Mouse (Mus musculus): ENCODE results near the gene Gorasp1. TPM values are rescaled to one million over a fixed set of nuclear protein-coding genes. Genes with fewer than 3 reads are reported as not detected.

Gorasp1 gene
- polyA plus RNA-seq, 1 experiment: 17.8 TPM

- H3K27me3 ChIP-seq (replicated peaks; ENCODE audit: control insufficient read depth, insufficient read depth, low read length): no peaks in the 10 kb centered on the region
- H3K27ac ChIP-seq (ENCODE audit: insufficient read depth, low read depth, low read length): peak overlapping the region; percentile 15; the same call in 1 of the 2 replicates
- TF ChIP-seq CTCF (conservative IDR thresholded peaks at IDR 0.05; ENCODE audit: insufficient read depth, insufficient read length, low read depth, low read length): no peak
- TF ChIP-seq POLR2A (IDR thresholded peaks at IDR 0.05; ENCODE audit: low read depth, low read length): no peak
- peak; percentile 78 for DNase-seq
- H3K4me3 ChIP-seq (ENCODE audit: insufficient read depth, low read depth, low read length): no peak overlapping the region
- peaks cover 21% of the 10 kb centered on the region for H3K4me1 ChIP-seq (ENCODE audit: control insufficient read depth, insufficient read depth, low read length)
- H3K36me3 ChIP-seq (ENCODE audit: control insufficient read depth, insufficient read depth, low read length): peaks cover 2% of the 10 kb centered on the region; the same call in 1 of the 2 replicates
- 51% methylated on average over 7 of the region's 7 CpGs for WGBS
Observed at GRCm38 (mm10) chr9:119970763-119971656, 33.6 kb upstream of the Gorasp1 start.

GRCm38 (mm10) chr9:119970221-119970620 is 32.9 kb upstream of the Gorasp1 start:
- WGBS: 24% methylated on average over 6 of the region's 6 CpGs
- Histone ChIP-seq H3K36me3 (ENCODE audit: control insufficient read depth, insufficient read depth, low read length) (peaks cover 2% of the 10 kb centered on the region; the same call in 1 of the 2 replicates), H3K27ac (ENCODE audit: insufficient read depth, low read depth, low read length) (peak overlapping the region; percentile 5; the same call in 1 of the 2 replicates), H3K4me3 (ENCODE audit: insufficient read depth, low read depth, low read length) (no peak overlapping the region), H3K27me3 (replicated peaks; ENCODE audit: control insufficient read depth, insufficient read depth, low read length) (no peaks in the 10 kb centered on the region), H3K4me1 (ENCODE audit: control insufficient read depth, insufficient read depth, low read length) (peaks cover 20% of the 10 kb centered on the region)
- peak; percentile 83 for DNase-seq
- TF ChIP-seq CTCF (conservative IDR thresholded peaks at IDR 0.05; ENCODE audit: insufficient read depth, insufficient read length, low read depth, low read length): peak; percentile 59
- no peak for TF ChIP-seq POLR2A (IDR thresholded peaks at IDR 0.05; ENCODE audit: low read depth, low read length)

- no peaks in the 10 kb centered on the region for H3K27me3 ChIP-seq (replicated peaks; ENCODE audit: control insufficient read depth, insufficient read depth, low read length)
- peaks cover 16% of the 10 kb centered on the region for H3K4me1 ChIP-seq (ENCODE audit: control insufficient read depth, insufficient read depth, low read length)
- no peak for DNase-seq
- TF ChIP-seq CTCF (conservative IDR thresholded peaks at IDR 0.05; ENCODE audit: insufficient read depth, insufficient read length, low read depth, low read length) (no peak), POLR2A (IDR thresholded peaks at IDR 0.05; ENCODE audit: low read depth, low read length) (no peak)
- H3K4me3 ChIP-seq (ENCODE audit: insufficient read depth, low read depth, low read length): no peak overlapping the region
- 74% methylated on average over 7 of the region's 7 CpGs for WGBS
- peak overlapping the region; percentile 5; the same call in 1 of the 2 replicates for H3K27ac ChIP-seq (ENCODE audit: insufficient read depth, low read depth, low read length)
- peaks cover 2% of the 10 kb centered on the region; the same call in 1 of the 2 replicates for H3K36me3 ChIP-seq (ENCODE audit: control insufficient read depth, insufficient read depth, low read length)
Observed at GRCm38 (mm10) chr9:119969811-119970210, 32.4 kb upstream of the Gorasp1 start.

- WGBS: 91% methylated on average over 26 of the region's 26 CpGs
Observed at GRCm38 (mm10) chr9:119966221-119966910, 29.0 kb upstream of the Gorasp1 start.

GRCm38 (mm10) chr9:119965186-119965585 is 27.8 kb upstream of the Gorasp1 start:
- WGBS: 57% methylated on average over 3 of the region's 3 CpGs
- H3K27ac ChIP-seq (ENCODE audit: insufficient read depth, low read depth, low read length): no peak overlapping the region
- H3K4me1 ChIP-seq (ENCODE audit: control insufficient read depth, insufficient read depth, low read length): peaks cover 5% of the 10 kb centered on the region; the same call in 1 of the 2 replicates
- DNase-seq: peak; percentile 71
- TF ChIP-seq POLR2A (IDR thresholded peaks at IDR 0.05; ENCODE audit: low read depth, low read length): no peak
- TF ChIP-seq CTCF (conservative IDR thresholded peaks at IDR 0.05; ENCODE audit: insufficient read depth, insufficient read length, low read depth, low read length): no peak
- no peaks in the 10 kb centered on the region for H3K36me3 ChIP-seq (ENCODE audit: control insufficient read depth, insufficient read depth, low read length)
- H3K4me3 ChIP-seq (ENCODE audit: insufficient read depth, low read depth, low read length): no peak overlapping the region
- H3K27me3 ChIP-seq (replicated peaks; ENCODE audit: control insufficient read depth, insufficient read depth, low read length): no peaks in the 10 kb centered on the region

More at GRCm38 (mm10) chr9:119966221-119966910, 29.0 kb upstream of the Gorasp1 start:
- no peak overlapping the region for H3K4me3 ChIP-seq (ENCODE audit: insufficient read depth, low read depth, low read length)
- DNase-seq: peak; percentile 57
- H3K36me3 ChIP-seq (ENCODE audit: control insufficient read depth, insufficient read depth, low read length): no peaks in the 10 kb centered on the region
- no peak overlapping the region for H3K27ac ChIP-seq (ENCODE audit: insufficient read depth, low read depth, low read length)
- peaks cover 16% of the 10 kb centered on the region for H3K4me1 ChIP-seq (ENCODE audit: control insufficient read depth, insufficient read depth, low read length)
- TF ChIP-seq POLR2A (IDR thresholded peaks at IDR 0.05; ENCODE audit: low read depth, low read length) (no peak), CTCF (conservative IDR thresholded peaks at IDR 0.05; ENCODE audit: insufficient read depth, insufficient read length, low read depth, low read length) (no peak)
- H3K27me3 ChIP-seq (replicated peaks; ENCODE audit: control insufficient read depth, insufficient read depth, low read length): no peaks in the 10 kb centered on the region

- Histone ChIP-seq H3K27me3 (replicated peaks; ENCODE audit: control insufficient read depth, insufficient read depth, low read length) (no peaks in the 10 kb centered on the region), H3K4me1 (ENCODE audit: control insufficient read depth, insufficient read depth, low read length) (no peaks in the 10 kb centered on the region), H3K36me3 (ENCODE audit: control insufficient read depth, insufficient read depth, low read length) (no peaks in the 10 kb centered on the region), H3K27ac (ENCODE audit: insufficient read depth, low read depth, low read length) (peak overlapping the region; percentile 33), H3K4me3 (ENCODE audit: insufficient read depth, low read depth, low read length) (no peak overlapping the region)
- WGBS: 70% methylated on average over 3 of the region's 3 CpGs
- TF ChIP-seq CTCF (conservative IDR thresholded peaks at IDR 0.05; ENCODE audit: insufficient read depth, insufficient read length, low read depth, low read length) (no peak), POLR2A (IDR thresholded peaks at IDR 0.05; ENCODE audit: low read depth, low read length) (no peak)
- DNase-seq: peak; percentile 78
Observed at GRCm38 (mm10) chr9:119964206-119964605, 26.8 kb upstream of the Gorasp1 start.

Measured in kidney, adult 2 months (tissue).